Mouse (Mus musculus): Measurements from ENCODE around the gene Pank4. TPM values are rescaled to one million over a fixed set of nuclear protein-coding genes. Genes with fewer than 3 reads are reported as not detected.
A peak's percentile ranks its signal among the peaks of the same experiment; 100 is the strongest.

Gene Pank4
- total RNA-seq, 2 experiments from 2014 or later = 45.1 to 45.5 TPM

GRCm38 (mm10) chr4:154960690-154961225 is 3.2 kb upstream of the Pank4 start, which contains the start of gene Hes5:
Gene Hes5 (plus strand): TSS chr4:154960923.
- intact Hi-C loops (cut with DNase I) = loop anchor here (5.0 to 10.0 kb wide), 2 partner anchors 83 to 806 kb away; no protein-coding TSS in a partner anchor
- Histone ChIP-seq H3K27ac (peak within 1 kb of the TSS; percentile 98), H3K4me3 (peak within 1 kb of the TSS; percentile 86)
- no peak for TF ChIP-seq CTCF (IDR thresholded peaks at IDR 0.05)
- peak; percentile 68 to 70 for DNase-seq (ENCODE audit: extremely low spot score in 1 of 2, low spot score in 2 of 2)

- TF ChIP-seq CTCF (IDR thresholded peaks at IDR 0.05) = peak; percentile 6; the same call in 1 of the 2 replicates
- peak overlapping the region; percentile 86 for H3K4me3 ChIP-seq
- intact Hi-C loops (cut with DNase I) = loop anchor here (5.0 to 10.0 kb wide), 2 partner anchors 84 to 806 kb away; no protein-coding TSS in a partner anchor
- no peak for DNase-seq (ENCODE audit: extremely low spot score in 1 of 2, low spot score in 2 of 2)
- peak overlapping the region; percentile 98 for H3K27ac ChIP-seq
These were observed 2.6 kb upstream of the Pank4 start for GRCm38 (mm10) chr4:154961226-154961738.

- no peak for TF ChIP-seq CTCF (IDR thresholded peaks at IDR 0.05)
- no peak for DNase-seq (ENCODE audit: extremely low spot score in 1 of 2, low spot score in 2 of 2)
- peak overlapping the region; percentile 98 for H3K27ac ChIP-seq
- H3K4me3 ChIP-seq = peak overlapping the region; percentile 86
- intact Hi-C loops (cut with DNase I) = loop anchor here (5.0 to 10.0 kb wide), 2 partner anchors 85 to 807 kb away; no protein-coding TSS in a partner anchor
These were observed 2.0 kb upstream of the Pank4 start for GRCm38 (mm10) chr4:154961911-154962310.

- intact Hi-C loops (cut with DNase I) = loop anchor here (5.0 to 10.0 kb wide), 2 partner anchors 85 to 808 kb away; no protein-coding TSS in a partner anchor
- no peak for TF ChIP-seq CTCF (IDR thresholded peaks at IDR 0.05)
- Histone ChIP-seq H3K4me3 (peak overlapping the region; percentile 86), H3K27ac (peak overlapping the region; percentile 98)
- DNase-seq (ENCODE audit: extremely low spot score in 1 of 2, low spot score in 2 of 2) = no peak
These were observed 1.2 kb upstream of the Pank4 start for GRCm38 (mm10) chr4:154962683-154963082.

- TF ChIP-seq CTCF (IDR thresholded peaks at IDR 0.05) = no peak
- H3K4me3 ChIP-seq = peak overlapping the region; percentile 86
- intact Hi-C loops (cut with DNase I) = loop anchor here (5.0 to 10.0 kb wide), 2 partner anchors 86 to 809 kb away; no protein-coding TSS in a partner anchor
- peak in 1 of 2 experiments; percentile 51 for DNase-seq (ENCODE audit: extremely low spot score in 1 of 2, low spot score in 2 of 2)
- H3K27ac ChIP-seq = peak overlapping the region; percentile 98
These were observed 610 bp upstream of the Pank4 start for GRCm38 (mm10) chr4:154963190-154963836.

GRCm38 (mm10) chr4:154964581-154965235 is 785 bp downstream of the Pank4 start:
- Histone ChIP-seq H3K4me3 (peak overlapping the region; percentile 86), H3K27ac (peak overlapping the region; percentile 98)
- no peak for TF ChIP-seq CTCF (IDR thresholded peaks at IDR 0.05)
- no peak for DNase-seq (ENCODE audit: extremely low spot score in 1 of 2, low spot score in 2 of 2)
- intact Hi-C loops (cut with DNase I) = loop anchor here (2.0 to 10.0 kb wide), 3 partner anchors 20 to 810 kb away; no protein-coding TSS in a partner anchor

GRCm38 (mm10) chr4:154965856-154966255 is 1.9 kb downstream of the Pank4 start:
- intact Hi-C loops (cut with DNase I) = loop anchor here (2.0 to 10.0 kb wide), 2 partner anchors 21 to 811 kb away; no protein-coding TSS in a partner anchor
- TF ChIP-seq CTCF (IDR thresholded peaks at IDR 0.05) = no peak
- Histone ChIP-seq H3K4me3 (no peak overlapping the region), H3K27ac (no peak overlapping the region)
- no peak for DNase-seq (ENCODE audit: extremely low spot score in 1 of 2, low spot score in 2 of 2)

GRCm38 (mm10) chr4:154967173-154967572 is 3.2 kb downstream of the Pank4 start:
- TF ChIP-seq CTCF (IDR thresholded peaks at IDR 0.05) = peak; percentile 68
- H3K27ac ChIP-seq = no peak overlapping the region
- peak in 1 of 2 experiments; percentile 61 for DNase-seq (ENCODE audit: extremely low spot score in 1 of 2, low spot score in 2 of 2)
- intact Hi-C loops (cut with DNase I) = loop anchor here (10.0 kb wide), 1 partner anchor 812 kb away; no protein-coding TSS in a partner anchor
- no peak overlapping the region for H3K4me3 ChIP-seq

- H3K27ac ChIP-seq = no peak overlapping the region
- no peak overlapping the region for H3K4me3 ChIP-seq
- intact Hi-C loops (cut with DNase I) = no loop called here
- DNase-seq (ENCODE audit: extremely low spot score in 1 of 2, low spot score in 2 of 2) = no peak
- TF ChIP-seq CTCF (IDR thresholded peaks at IDR 0.05) = no peak
These were observed 8.6 kb downstream of the Pank4 start for GRCm38 (mm10) chr4:154972546-154972945.

GRCm38 (mm10) chr4:154974163-154974611 is 10.3 kb downstream of the Pank4 start:
- intact Hi-C loops (cut with DNase I) = no loop called here
- no peak overlapping the region for H3K4me3 ChIP-seq
- no peak for TF ChIP-seq CTCF (IDR thresholded peaks at IDR 0.05)

GRCm38 (mm10) chr4:154980110-154980509 is 16.2 kb downstream of the Pank4 start:
- intact Hi-C loops (cut with DNase I) = loop anchor here (2.0 kb wide), 1 partner anchor 75 kb away; no protein-coding TSS in a partner anchor
- no peak overlapping the region for H3K27ac ChIP-seq
- TF ChIP-seq CTCF (IDR thresholded peaks at IDR 0.05) = peak; percentile 52

More at GRCm38 (mm10) chr4:154974163-154974611, 10.3 kb downstream of the Pank4 start:
- no peak for DNase-seq (ENCODE audit: extremely low spot score in 1 of 2, low spot score in 2 of 2)
- H3K27ac ChIP-seq = no peak overlapping the region

More at GRCm38 (mm10) chr4:154980110-154980509, 16.2 kb downstream of the Pank4 start:
- no peak for DNase-seq (ENCODE audit: extremely low spot score in 1 of 2, low spot score in 2 of 2)
- no peak overlapping the region for H3K4me3 ChIP-seq
